Mouse (Mus musculus): Measurements from ENCODE around the gene Lpin2. TPM values are rescaled to one million over a fixed set of nuclear protein-coding genes. Genes with fewer than 3 reads are reported as not detected.

Gene Lpin2
- polyA plus RNA-seq (2017; shearing (Covaris generic)), result 10 to 100 TPM; 15.1 to 33.7 TPM

DNA sequence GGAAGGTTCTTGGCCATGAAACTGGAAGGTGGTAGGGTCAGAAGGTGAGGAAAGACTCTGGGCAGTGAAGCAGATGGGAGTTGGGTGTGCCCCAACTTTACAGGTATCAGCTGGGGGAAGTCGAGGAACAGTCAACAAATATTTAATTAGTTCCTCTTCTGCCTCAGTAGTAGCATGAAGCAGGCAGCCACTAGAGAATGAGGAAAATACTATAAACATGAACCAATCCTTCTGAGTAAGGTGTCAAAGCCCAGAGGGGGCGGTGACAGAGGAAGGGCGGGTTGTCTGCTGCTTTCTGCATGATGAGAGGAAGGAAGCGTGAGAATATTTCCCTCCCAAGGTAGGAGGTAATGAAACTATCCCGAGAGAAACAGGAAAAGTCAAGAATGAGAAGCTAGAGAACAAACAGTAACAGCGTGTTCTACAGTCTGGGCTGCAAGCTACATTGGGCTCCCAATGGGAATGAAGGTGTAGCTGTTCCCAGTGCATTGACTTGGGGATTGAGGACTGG is at the start of gene Lpin2:
Gene Lpin2 (plus strand): TSS at position 350 of the 511 bp plus-strand sequence.

Other genes starting within 250 kb of the Lpin2 start
- 1 to 10 TPM in 1 of 2 experiments, under 1 TPM in 1; 0.11 to 1.9 TPM for gene Myom1, start 179.9 kb upstream of the Lpin2 start, polyA plus RNA-seq (2017; shearing (Covaris generic))
- gene Myl12a, start 179.7 kb upstream of the Lpin2 start, polyA plus RNA-seq (2017; shearing (Covaris generic)), result 1,000 to 10,000 TPM in 1 of 2 experiments, 100 to 1,000 TPM in 1; 799 to 1,066 TPM
- gene Emilin2, start 129.4 kb downstream of the Lpin2 start, polyA plus RNA-seq (2017; shearing (Covaris generic)), result 1 to 10 TPM in 1 of 2 experiments, not detected in 1; 1.1 TPM